Mouse (Mus musculus) layer of hippocampus, adult 2 months (tissue): ENCODE data around the gene Ephb6. TPM values are rescaled to one million over a fixed set of nuclear protein-coding genes. Genes with fewer than 3 reads are reported as not detected.

Source experiments
- DNase-seq, 2 experiments: peaks; one replicate each; pipeline ENCODE4 v3.0.0; 2022; ENCODE audit warnings: low spot score in 2 of 2
- H3K27ac ChIP-seq: fragments of 200-600 bp; 2 replicates; pipeline ENCODE4 v1.8.1; 2022
- H3K4me3 ChIP-seq: fragments of 200-600 bp; 2 replicates; pipeline ENCODE4 v1.8.1; 2022; ENCODE audit warnings: mild to moderate bottlenecking
- CTCF ChIP-seq: fragments of 200-600 bp; conservative IDR thresholded peaks from 2 replicates; pipeline ENCODE4 v1.8.1; 2022; ENCODE audit warnings: antibody characterized with exemption, mild to moderate bottlenecking, moderate library complexity
- total RNA-seq, 2 experiments: library from RNA; stranded (reverse); gene quantifications; 2 replicates each; pipeline ENCODE4 v1.2.3; 2021

The Ephb6 gene
- total RNA-seq, 2 experiments from 2014 or later, result 74.3 to 77.3 TPM

DNA sequence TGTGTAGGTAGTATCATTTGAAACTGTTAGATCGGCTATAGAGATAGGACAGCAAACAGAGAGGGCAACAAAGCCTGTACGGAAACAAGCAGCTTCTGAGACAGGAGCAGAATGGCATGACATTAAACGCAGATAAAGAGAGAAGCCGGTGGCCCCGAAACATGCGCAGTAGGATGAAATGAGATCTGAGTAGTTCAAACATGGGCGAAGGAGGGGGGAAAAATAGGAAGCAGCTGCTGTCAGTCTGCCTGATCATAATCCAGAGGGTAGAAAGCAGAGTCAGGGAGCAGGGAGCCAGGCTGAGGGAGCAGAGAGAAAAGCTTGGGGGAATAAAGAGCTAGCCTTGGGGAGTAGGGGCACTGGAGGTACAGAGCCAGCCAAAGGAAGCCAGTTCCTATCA lies 24.0 kb upstream of the Ephb6 start:
- no peak for TF ChIP-seq CTCF
- H3K4me3 ChIP-seq, result no peak overlapping the region
- no peak overlapping the region for H3K27ac ChIP-seq
- DNase-seq, result no peak

DNA sequence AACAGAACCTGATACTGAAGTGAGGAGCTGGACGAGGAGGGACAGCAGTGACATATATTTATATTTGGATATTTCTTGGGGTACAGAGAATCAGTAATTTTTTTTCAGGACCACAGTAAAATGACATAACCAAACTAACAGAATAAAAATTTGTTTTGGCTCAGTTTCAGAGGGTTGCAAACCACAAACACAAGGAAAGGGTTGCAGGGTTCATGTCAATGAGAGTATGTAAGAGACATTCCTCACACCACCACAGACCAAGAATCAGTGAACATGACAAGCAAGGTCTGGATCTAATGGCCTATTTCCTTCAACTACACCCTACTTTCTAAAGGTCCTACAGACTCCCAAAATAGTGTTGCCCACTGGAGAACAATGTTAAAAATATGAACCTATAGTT lies 23.1 kb upstream of the Ephb6 start:
- TF ChIP-seq CTCF, result no peak
- Histone ChIP-seq H3K4me3 (no peak overlapping the region), H3K27ac (no peak overlapping the region)
- DNase-seq, result no peak

DNA sequence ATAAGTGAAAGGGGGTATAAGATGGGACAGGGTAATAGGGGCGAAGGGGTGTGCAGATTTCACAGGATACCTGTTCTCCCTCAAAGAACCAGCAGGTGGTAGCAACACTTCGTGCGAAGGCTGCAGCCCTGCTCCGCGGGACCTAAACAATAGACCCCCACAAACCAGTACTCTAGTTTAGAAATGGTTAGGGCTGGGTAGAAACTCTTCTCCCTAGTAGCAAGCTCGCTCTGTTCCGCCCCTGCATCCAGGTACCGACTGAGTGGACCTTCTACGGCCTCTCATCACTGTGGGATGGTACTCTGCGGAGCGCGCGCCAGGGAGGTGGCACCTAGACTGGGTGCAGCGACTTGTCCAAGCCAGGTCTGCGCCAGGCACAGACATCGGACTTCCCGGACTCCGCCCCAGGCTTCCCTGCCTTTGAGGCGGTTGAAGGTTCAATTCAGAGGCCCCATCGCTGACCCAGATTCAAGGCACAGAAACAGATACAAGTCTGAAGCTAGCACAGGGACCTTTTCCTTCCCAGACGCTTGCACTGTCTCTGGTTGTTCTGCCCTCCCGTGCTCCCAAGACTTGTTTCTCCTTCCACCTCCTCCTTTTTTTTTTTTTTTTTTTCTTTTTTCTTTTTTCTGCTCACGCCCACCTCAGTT lies 756 bp upstream of the Ephb6 start:
- TF ChIP-seq CTCF, result peak; percentile 82
- DNase-seq, result peak; percentile 55 to 58
- Histone ChIP-seq H3K4me3 (peak overlapping the region; percentile 81), H3K27ac (peak overlapping the region; percentile 82)

DNA sequence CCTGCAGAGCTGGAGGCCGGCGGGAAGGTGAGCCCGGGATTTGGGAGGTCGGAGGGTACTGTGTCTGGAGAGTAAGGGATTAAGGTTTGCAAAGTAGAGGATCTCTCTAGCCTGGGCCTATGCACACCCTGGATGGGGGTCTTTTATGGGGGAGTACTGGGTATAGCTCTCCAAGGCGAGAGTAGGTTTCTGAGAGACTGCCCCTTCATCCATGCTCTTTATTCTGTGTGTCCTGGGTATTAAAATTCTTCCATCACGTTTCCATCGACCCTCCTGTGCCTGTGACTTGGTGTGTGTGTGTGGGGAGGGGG lies 467 bp downstream of the Ephb6 start:
- no peak for TF ChIP-seq CTCF
- peak overlapping the region; percentile 81 for H3K4me3 ChIP-seq
- H3K27ac ChIP-seq, result peak overlapping the region; percentile 82
- DNase-seq, result no peak

DNA sequence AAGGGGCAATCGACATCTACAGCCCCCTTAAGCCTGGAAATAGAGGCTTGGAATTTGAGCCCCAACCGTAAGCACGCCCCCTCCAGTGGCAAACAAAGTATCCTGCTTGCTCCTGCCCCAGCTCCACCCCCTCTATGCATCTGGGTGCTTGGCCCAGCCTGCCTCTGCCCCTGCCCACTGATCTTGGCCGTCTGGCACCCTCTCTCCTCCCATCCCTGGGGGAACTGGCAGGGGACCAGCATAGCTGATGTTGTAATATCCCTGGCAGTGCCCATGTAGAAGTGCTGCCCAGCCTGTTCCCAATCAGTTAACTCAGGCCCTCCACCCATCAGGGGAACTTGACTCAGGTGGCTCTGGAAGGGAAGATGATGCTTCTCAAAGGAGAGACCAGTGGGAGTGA lies 932 bp downstream of the Ephb6 start:
- peak overlapping the region; percentile 82 for H3K27ac ChIP-seq
- DNase-seq, result peak; percentile 38 to 68
- peak overlapping the region; percentile 81 for H3K4me3 ChIP-seq
- TF ChIP-seq CTCF, result no peak

DNA sequence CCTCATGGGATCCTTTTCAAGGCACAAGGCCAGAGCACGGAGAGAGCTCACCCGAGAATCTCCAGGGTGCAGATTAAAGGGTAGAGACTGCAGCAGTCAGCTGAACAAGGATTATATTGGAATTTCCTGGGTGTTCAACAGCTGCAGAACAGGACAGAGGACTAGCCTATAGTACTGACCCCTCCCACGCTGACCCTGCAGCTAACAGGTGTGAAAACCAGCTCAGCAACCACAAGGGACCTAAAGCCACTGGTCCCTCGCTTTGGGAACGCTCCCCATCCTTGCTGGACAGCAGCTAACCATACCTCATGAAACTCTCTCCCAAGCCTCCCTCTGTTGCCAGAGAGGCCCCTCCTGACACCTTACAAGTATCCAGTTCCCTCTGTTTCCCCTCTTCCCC lies 2.4 kb downstream of the Ephb6 start:
- no peak for TF ChIP-seq CTCF
- Histone ChIP-seq H3K4me3 (no peak overlapping the region), H3K27ac (no peak overlapping the region)
- no peak for DNase-seq

DNA sequence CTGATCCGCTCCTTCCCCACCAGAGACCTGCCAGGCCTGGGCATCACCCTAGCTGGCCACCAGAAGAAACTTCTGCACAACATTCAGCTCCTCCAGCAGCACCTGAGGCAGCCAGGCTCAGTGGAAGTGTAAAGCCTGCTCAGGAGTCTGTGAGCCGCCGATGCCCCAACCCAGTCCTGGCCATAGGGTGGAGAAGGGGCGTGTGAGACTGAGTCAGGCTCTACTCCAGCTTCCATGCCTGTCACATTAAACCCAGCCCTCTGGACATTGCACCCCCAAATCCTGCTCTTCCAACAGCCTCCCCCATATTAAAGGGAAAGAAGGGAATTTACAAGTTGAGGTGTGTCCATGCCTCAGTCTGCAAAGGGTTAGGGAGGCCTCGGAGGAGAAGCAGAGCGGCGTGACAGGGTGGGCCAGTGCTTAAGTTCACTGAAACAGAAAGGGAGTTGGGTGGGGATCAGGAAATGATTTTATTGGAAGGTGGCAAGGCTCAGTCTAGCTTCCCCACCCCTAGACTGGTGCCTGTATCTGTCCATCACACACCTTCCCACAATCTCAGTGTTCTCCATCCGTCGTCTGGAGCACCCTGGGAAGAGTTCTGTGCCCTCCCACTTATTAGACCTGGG lies 15.0 kb downstream of the Ephb6 start:
- no peak for TF ChIP-seq CTCF
- no peak for DNase-seq
- Histone ChIP-seq H3K27ac (no peak overlapping the region), H3K4me3 (no peak overlapping the region)

DNA sequence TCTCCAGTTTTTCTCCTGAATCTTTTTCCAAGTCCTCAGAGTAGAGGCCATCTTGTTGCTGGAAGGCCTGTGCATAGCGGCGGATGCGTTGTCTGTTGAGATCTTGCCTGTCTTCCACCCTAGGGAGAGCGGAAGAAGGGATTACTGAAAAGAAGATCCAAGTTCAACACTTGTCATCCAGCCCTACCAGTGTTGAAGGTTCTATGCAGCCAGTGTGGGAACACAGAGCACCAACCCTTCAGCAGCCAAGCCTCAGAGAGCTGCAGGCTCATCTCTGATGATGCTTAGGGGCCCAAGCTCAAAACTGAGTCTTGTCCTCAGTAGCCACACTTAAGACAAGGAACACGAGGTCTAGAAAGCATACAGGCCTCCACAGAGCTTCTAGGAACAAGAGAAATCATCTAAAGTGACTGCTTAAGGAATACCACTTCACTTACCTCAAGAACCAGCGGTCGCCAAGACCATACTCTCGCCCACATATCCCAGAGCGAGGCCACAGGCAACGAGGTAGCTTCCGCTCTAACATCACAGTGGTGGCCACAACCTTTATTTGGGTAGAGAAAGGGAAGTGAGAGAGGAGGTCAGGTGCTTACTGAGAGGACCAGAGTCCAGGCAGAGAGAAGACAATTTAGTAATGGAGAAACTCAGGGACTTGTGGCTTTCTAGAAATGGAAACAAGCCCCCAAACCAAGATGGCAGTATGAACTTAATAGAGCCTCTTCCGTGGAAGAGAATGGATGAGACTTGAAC lies 16.1 kb downstream of the Ephb6 start:
- no peak for DNase-seq
- Histone ChIP-seq H3K4me3 (no peak overlapping the region), H3K27ac (no peak overlapping the region)
- no peak for TF ChIP-seq CTCF

DNA sequence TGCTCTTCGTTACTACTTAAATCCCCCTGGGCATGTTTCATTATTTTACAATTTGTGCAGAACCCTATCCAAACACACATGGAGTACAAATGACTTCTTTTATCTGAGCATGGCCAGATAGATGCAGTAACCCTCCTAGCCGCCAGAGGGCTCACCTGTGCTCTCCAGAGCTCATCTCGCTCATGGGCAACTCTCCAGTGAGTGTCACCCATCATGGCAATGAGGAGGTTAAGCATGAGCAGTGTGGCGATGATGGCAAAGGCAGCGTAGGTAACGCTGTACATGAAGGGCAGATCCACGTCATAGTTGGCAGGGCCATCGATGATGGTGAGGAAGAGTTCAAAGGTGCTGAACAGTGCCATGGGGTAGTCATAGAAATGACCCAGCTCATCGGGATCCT lies 17.4 kb downstream of the Ephb6 start:
- peak; percentile 75 for TF ChIP-seq CTCF
- Histone ChIP-seq H3K27ac (no peak overlapping the region), H3K4me3 (no peak overlapping the region)
- no peak for DNase-seq

DNA sequence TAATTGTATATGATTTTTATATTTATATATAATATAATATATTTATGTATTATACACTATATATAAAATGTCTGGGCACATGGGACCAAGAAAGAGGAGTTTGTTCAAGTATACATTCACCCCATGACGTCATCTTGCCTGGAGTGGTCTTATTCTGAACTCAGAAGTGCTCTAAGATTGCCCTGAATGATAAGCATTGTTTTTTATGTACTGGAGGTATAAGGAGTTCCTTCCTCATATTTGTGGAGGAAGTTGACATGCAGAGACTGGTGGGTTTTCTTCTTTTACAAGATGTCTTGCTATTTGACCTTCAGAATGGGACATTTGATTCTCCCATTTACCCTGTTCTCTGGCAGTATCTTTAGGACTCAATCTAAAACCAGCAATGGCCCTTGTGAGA lies 22.9 kb downstream of the Ephb6 start:
- Histone ChIP-seq H3K4me3 (no peak overlapping the region), H3K27ac (no peak overlapping the region)
- TF ChIP-seq CTCF, result no peak
- DNase-seq, result no peak

DNA sequence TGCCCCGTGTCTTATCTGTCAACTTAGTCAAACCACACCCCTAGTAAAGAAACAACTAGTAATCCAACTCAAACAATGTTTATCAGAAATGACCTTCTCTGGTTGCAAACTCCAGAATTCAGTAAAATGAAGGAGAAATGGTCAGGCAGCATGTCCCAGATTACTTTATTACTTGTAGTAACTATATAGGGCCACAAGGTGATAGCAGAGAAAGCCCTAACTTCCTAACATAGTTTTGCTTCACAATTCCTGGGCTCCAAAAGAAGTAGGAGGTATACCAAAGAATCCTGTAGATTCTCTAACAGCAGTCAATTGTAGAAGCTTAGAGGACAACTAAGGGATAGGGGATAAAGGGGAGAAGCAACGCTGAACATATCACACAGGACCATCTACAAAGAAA lies 25.5 kb downstream of the Ephb6 start:
- TF ChIP-seq CTCF, result peak; percentile 46
- DNase-seq, result no peak
- Histone ChIP-seq H3K27ac (no peak overlapping the region), H3K4me3 (no peak overlapping the region)

DNA sequence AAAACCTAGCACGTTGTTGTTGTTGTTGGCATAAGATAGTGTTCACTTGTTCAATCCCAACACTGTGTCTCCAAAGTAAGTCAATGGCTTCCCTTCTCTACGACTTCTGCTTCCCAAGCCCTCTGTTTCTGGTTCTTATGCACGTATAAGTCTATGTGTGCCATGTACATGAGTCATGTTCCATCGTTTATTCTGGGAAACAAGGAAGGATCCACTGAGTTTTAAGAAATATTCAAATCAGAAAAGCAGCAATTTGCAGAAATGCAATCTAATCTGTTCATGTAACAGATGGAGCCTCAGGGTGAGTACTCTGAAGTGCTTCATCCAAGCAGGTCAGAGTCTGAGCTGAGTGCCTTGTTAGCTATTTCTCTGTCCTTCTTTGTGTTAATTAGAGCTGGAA lies 26.3 kb downstream of the Ephb6 start:
- TF ChIP-seq CTCF, result no peak
- DNase-seq, result peak in 1 of 2 experiments; percentile 16
- Histone ChIP-seq H3K4me3 (no peak overlapping the region), H3K27ac (0 out of 2 replicates have a peak overlapping the region, but pooled peaks have one; percentile 43)

DNA sequence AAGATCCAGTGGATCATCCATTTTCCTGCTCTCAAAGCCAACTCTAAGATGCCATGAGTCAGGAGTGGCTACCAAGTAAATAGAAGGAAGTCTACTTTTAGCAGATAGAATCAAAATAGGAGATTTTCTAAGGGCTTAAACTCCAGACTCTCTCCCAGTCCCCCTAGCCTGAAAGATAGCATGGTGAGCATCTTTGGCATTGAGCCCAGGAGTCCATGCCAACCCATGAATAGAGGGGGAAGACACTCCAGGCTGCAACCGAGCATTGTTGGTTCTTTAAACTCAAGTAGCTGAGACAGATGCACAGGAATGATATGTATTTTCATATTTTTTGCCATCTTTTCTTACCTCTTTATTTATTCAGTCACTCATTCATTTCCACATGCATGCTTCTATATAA lies 29.9 kb downstream of the Ephb6 start:
- H3K4me3 ChIP-seq, result no peak overlapping the region
- no peak overlapping the region for H3K27ac ChIP-seq
- TF ChIP-seq CTCF, result no peak
- no peak for DNase-seq

DNA sequence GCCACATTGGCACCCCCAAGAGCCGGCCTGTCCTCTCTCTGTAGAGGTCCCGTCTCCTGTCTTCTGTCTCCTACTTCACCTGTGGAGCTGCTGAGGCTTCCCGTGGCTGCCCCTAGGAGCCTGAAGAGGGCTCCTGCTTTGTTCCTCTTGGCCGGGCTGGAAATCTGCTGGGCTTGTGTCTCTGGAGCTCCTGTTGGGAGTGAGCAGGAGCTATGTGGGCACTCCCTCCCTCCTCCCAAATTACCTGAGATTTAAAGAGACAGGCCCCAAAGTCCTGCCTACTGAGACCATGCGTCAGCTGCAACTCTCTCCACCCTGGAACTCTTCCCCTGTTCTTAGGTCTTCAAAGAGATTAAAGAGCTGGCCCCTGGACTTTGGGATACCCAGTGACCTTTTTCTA lies 30.9 kb downstream of the Ephb6 start, which contains the start of gene Trpv6:
TSS of gene Trpv6 (minus strand) at position 228 of the 400 bp plus-strand sequence.
- Histone ChIP-seq H3K27ac (0 out of 2 replicates have a peak within 1 kb of the TSS, but pooled peaks have one; percentile 14), H3K4me3 (no peak within 1 kb of the TSS)

More for the DNA sequence above, 30.9 kb downstream of the Ephb6 start, which contains the start of gene Trpv6:
- no peak for TF ChIP-seq CTCF
- DNase-seq, result no peak
